In genomic region chr5:110015775-110016174, GRCm38 (mm10) we compare ENCODE assay signal across 8 mouse cellular contexts. TPM values are rescaled to one million over a fixed set of nuclear protein-coding genes. Genes with fewer than 3 reads are reported as not detected.
DNase-seq lines count a peak whose midpoint lies in the region; ATAC-seq and TF ChIP-seq lines count a peak whose summit lies in the region.
"Not testable (repeated sequence)": the region's sequence is repeated elsewhere in the genome, so short reads cannot be mapped to it uniquely, and the experiment has no call there.
"Had no signal": no experiment of that assay in that cellular context is flagged by ENCODE, and none has a peak within 500 bp of the region (broad histone marks: within the 10 kb centered on the region; RNA-seq: fewer than 3 reads in every experiment).

No protein-coding gene starts in this region.

- not testable (repeated sequence) for H3K9ac ChIP-seq in CH12.LX (ENCODE audit: insufficient read depth, low read depth); intestine, postnatal 0 days (ENCODE audit: low read depth, low read length); lung, postnatal 0 days (replicated peaks; ENCODE audit: low read depth)

- 88% methylated on average over 10 of the region's 10 CpGs for WGBS in intestine, postnatal 0 days
- 85% methylated on average over 10 of the region's 10 CpGs for WGBS in lung, postnatal 0 days

- TF ChIP-seq RAD21 in CH12.LX (IDR thresholded peaks at IDR 0.05; ENCODE audit: low read depth, low read length): peak; percentile 49

- peak in 1 of 2 experiments; percentile 58; a peak in 3 of 4 replicates for TF ChIP-seq CTCF in CH12.LX (conservative IDR thresholded peaks at IDR 0.05 in 1 of 2, IDR thresholded peaks at IDR 0.05 in 1 of 2; ENCODE audit: low read depth in 2 of 2, low read length in 2 of 2)
- TF ChIP-seq CTCF in gastrocnemius, adult 2 months (IDR thresholded peaks at IDR 0.05): peak; percentile 12; the same call in 1 of the 2 replicates
- peak; percentile 45 for TF ChIP-seq CTCF in intestine, postnatal 0 days (IDR thresholded peaks at IDR 0.05; ENCODE audit: low read depth)
- peak; percentile 34 for TF ChIP-seq CTCF in layer of hippocampus, adult 2 months (conservative IDR thresholded peaks at IDR 0.05)
- TF ChIP-seq CTCF in lung, postnatal 0 days (IDR thresholded peaks at IDR 0.05): peak; percentile 21; the same call in 1 of the 2 replicates

- H3K36me3 ChIP-seq in CH12.LX (replicated peaks in 1 of 2; ENCODE audit: control insufficient read depth in 1 of 2, insufficient read depth in 1 of 2, low read length in 1 of 2); intestine, postnatal 0 days (ENCODE audit: control insufficient read depth, insufficient read depth); lung, postnatal 0 days (ENCODE audit: insufficient read depth, low read length): not testable (repeated sequence)

- ATAC-seq in intestine, postnatal 0 days; lung, postnatal 0 days: not testable (repeated sequence)

- intact Hi-C loops in gastrocnemius, adult 2 months (cut with DNase I): not testable (repeated sequence)

- H3K4me1 ChIP-seq in CH12.LX (ENCODE audit: control insufficient read depth in 1 of 2, insufficient read depth in 2 of 2); intestine, postnatal 0 days (replicated peaks; ENCODE audit: control insufficient read depth, insufficient read depth, low read length); lung, postnatal 0 days (ENCODE audit: insufficient read depth, low read depth, low read length): not testable (repeated sequence)

- H3K9me3 ChIP-seq in CH12.LX (replicated peaks; ENCODE audit: low read length); intestine, postnatal 0 days (ENCODE audit: control insufficient read depth); lung, postnatal 0 days (ENCODE audit: low read length): not testable (repeated sequence)

- H3K4me3 ChIP-seq in CH12.LX (replicated peaks in 1 of 3; ENCODE audit: low read depth in 2 of 3, low read length in 2 of 3, poor library complexity in 1 of 3); gastrocnemius, adult 2 months; intestine, postnatal 0 days (ENCODE audit: low read depth, low read length); layer of hippocampus, adult 2 months; lung, postnatal 0 days (ENCODE audit: low read depth, low read length): not testable (repeated sequence)

- not testable (repeated sequence) for H3K79me2 ChIP-seq in CH12.LX (replicated peaks; ENCODE audit: control insufficient read depth, extremely low read depth, insufficient read depth, poor library complexity, severe bottlenecking)

- not testable (repeated sequence) for TF ChIP-seq POLR2A in CH12.LX (IDR thresholded peaks at IDR 0.05; ENCODE audit: low read depth, low read length)

- in situ Hi-C loops in CH12.LX (cut with MboI; ENCODE audit: low pct_ligation_motif_present, low pct_unique_long_range_greater_than_20kb, low sequenced_read_pairs): loop anchor here (10.0 kb wide), 1 partner anchor 411 kb away; no protein-coding TSS in a partner anchor

- TF ChIP-seq EP300 in CH12.LX (IDR thresholded peaks at IDR 0.05; ENCODE audit: low read length); lung, postnatal 0 days (IDR thresholded peaks at IDR 0.05): not testable (repeated sequence)

- not testable (repeated sequence) for H3K27me3 ChIP-seq in CH12.LX (replicated peaks); intestine, postnatal 0 days (replicated peaks; ENCODE audit: control insufficient read depth, insufficient read depth, low read length); lung, postnatal 0 days (replicated peaks; ENCODE audit: insufficient read depth, low read length)

- H3K27ac ChIP-seq in CH12.LX (ENCODE audit: insufficient read depth, low read depth); gastrocnemius, adult 2 months; intestine, postnatal 0 days (ENCODE audit: low read depth, low read length); layer of hippocampus, adult 2 months; lung, postnatal 0 days (ENCODE audit: low read length): not testable (repeated sequence)

- not testable (repeated sequence) for H3K4me2 ChIP-seq in CH12.LX (ENCODE audit: insufficient read depth, low read depth, poor library complexity, severe bottlenecking); intestine, postnatal 0 days (replicated peaks; ENCODE audit: low read depth); lung, postnatal 0 days (replicated peaks; ENCODE audit: low read depth, low read length)

- not testable (repeated sequence) for DNase-seq in CH12.LX (ENCODE audit: extremely low read depth); gastrocnemius, adult 2 months; layer of hippocampus, adult 2 months (ENCODE audit: low spot score in 2 of 2); lung, postnatal 0 days (ENCODE audit: low spot score)
- peak; percentile 30 for DNase-seq in R1 (ENCODE audit: low read depth, low spot score)
- peak; percentile 41 for DNase-seq in testis, postnatal 10 days (ENCODE audit: low spot score)

- dilution Hi-C loops in CH12.LX (cut with MboI; ENCODE audit: extremely low pct_ligation_motif_present, extremely low pct_unique_long_range_greater_than_20kb, low sequenced_read_pairs): not testable (repeated sequence)

TF ChIP-seq in CH12.LX, 34 proteins besides CTCF, POLR2A, EP300 and RAD21:
- TF ChIP-seq NRF1 (IDR thresholded peaks at IDR 0.05; ENCODE audit: low read depth, low read length) (peak; percentile 68), SMC3 (IDR thresholded peaks at IDR 0.05; ENCODE audit: low read depth, low read length) (peak; percentile 47), E2F4 (IDR thresholded peaks at IDR 0.05; ENCODE audit: insufficient replicate concordance, low read depth, low read length) (peak; percentile 50; the same call in 1 of the 2 replicates)

RNA-seq across cellular contexts. Expression of gene Zfp932, which starts 19.5 kb away (rescaled TPM):
- total RNA-seq in CH12.LX (2012; rRNA removed): 16.0 and 24.5 TPM in 2 replicates
- total RNA-seq in CH12.LX (2014; rRNA removed): 36.8 and 40.4 TPM in 2 replicates
- 23.6 and 25.2 TPM in 2 replicates for polyA plus RNA-seq in CH12.LX (2012; ENCODE audit: insufficient read length, low read depth)
- 1 to 10 TPM; 7.0 to 8.6 TPM for total RNA-seq in gastrocnemius, adult 2 months (2021)
- 15.0 and 16.4 TPM in 2 replicates for polyA plus RNA-seq in intestine, postnatal 0 days (2015; fragmentation: Nextera tagmentation; extraction: Ambion mirVana)
- total RNA-seq in layer of hippocampus, adult 2 months (2021): 10 to 100 TPM; 55.7 to 60.0 TPM
- 11.2 and 13.5 TPM in 2 replicates for polyA plus RNA-seq in lung, postnatal 0 days (2015; fragmentation: Nextera tagmentation; extraction: Ambion mirVana)

RNA-seq across cellular contexts. Expression of gene Gm17655, which starts 56.5 kb away (rescaled TPM):
- total RNA-seq in CH12.LX (2012; rRNA removed) (2.3 and 5.7 TPM in 2 replicates), CH12.LX (2014; rRNA removed) (4.7 and 5.1 TPM in 2 replicates)
- 1.9 and 2.6 TPM in 2 replicates for polyA plus RNA-seq in CH12.LX (2012; ENCODE audit: insufficient read length, low read depth)
- total RNA-seq in gastrocnemius, adult 2 months (2021): 1 to 10 TPM; 1.4 to 1.5 TPM
- 1.4 and 1.6 TPM in 2 replicates for polyA plus RNA-seq in intestine, postnatal 0 days (2015; fragmentation: Nextera tagmentation; extraction: Ambion mirVana)
- 10 to 100 TPM in 1 of 2 experiments, 1 to 10 TPM in 1; 8.7 to 12.1 TPM for total RNA-seq in layer of hippocampus, adult 2 months (2021)
- polyA plus RNA-seq in lung, postnatal 0 days (2015; fragmentation: Nextera tagmentation; extraction: Ambion mirVana): 1.6 and 2.0 TPM in 2 replicates
- polyA plus RNA-seq: small intestine, adult 2 months had no signal
